ENCODE assay signal across 8 mouse cellular contexts in genomic region chr13:55494883-55495621, GRCm38 (mm10). TPM values are rescaled to one million over a fixed set of nuclear protein-coding genes. Genes with fewer than 3 reads are reported as not detected.
A peak's percentile ranks its signal among the peaks of the same experiment; 100 is the strongest.
DNase-seq lines count a peak whose midpoint lies in the region; ATAC-seq lines count a peak whose summit lies in the region.

No protein-coding gene starts in this region.

- H3K4me2 ChIP-seq in liver, embryonic 12.5 days: no peak overlapping the region
- no peak overlapping the region for H3K4me2 ChIP-seq in liver, embryonic 11.5 days
- peak overlapping the region; percentile 34 for H3K4me2 ChIP-seq in forebrain, embryonic 13.5 days
- 0 out of 2 replicates have a peak overlapping the region, but pooled peaks have one; percentile 1 for H3K4me2 ChIP-seq in hindbrain, embryonic 15.5 days

- H3K9me3 ChIP-seq in liver, embryonic 12.5 days (replicated peaks): no peaks in the 10 kb centered on the region
- H3K9me3 ChIP-seq in liver, embryonic 11.5 days (ENCODE audit: control insufficient read depth, low read length): no peaks in the 10 kb centered on the region
- H3K9me3 ChIP-seq in forebrain, embryonic 13.5 days (replicated peaks): no peaks in the 10 kb centered on the region
- no peaks in the 10 kb centered on the region for H3K9me3 ChIP-seq in hindbrain, embryonic 15.5 days

- peaks cover 18% of the 10 kb centered on the region for H3K36me3 ChIP-seq in liver, embryonic 12.5 days
- peaks cover 12% of the 10 kb centered on the region; the same call in 1 of the 2 replicates for H3K36me3 ChIP-seq in liver, embryonic 11.5 days (ENCODE audit: control insufficient read depth, insufficient read depth, low read length)
- H3K36me3 ChIP-seq in forebrain, embryonic 13.5 days (ENCODE audit: poor library complexity, severe bottlenecking): peaks cover 15% of the 10 kb centered on the region; the same call in 1 of the 2 replicates
- H3K36me3 ChIP-seq in hindbrain, embryonic 15.5 days: peaks cover 4% of the 10 kb centered on the region; the same call in 1 of the 2 replicates

- H3K27ac ChIP-seq in liver, embryonic 12.5 days: no peak overlapping the region
- no peak overlapping the region for H3K27ac ChIP-seq in liver, embryonic 11.5 days (ENCODE audit: low read depth, low read length)
- peak overlapping the region; percentile 74 for H3K27ac ChIP-seq in forebrain, embryonic 13.5 days
- no peak overlapping the region; the same call in 1 of the 2 replicates for H3K27ac ChIP-seq in hindbrain, embryonic 15.5 days (replicated peaks)

- peaks cover 60% of the 10 kb centered on the region for H3K27me3 ChIP-seq in liver, embryonic 12.5 days (replicated peaks)
- peaks cover 14% of the 10 kb centered on the region; the same call in 1 of the 2 replicates for H3K27me3 ChIP-seq in liver, embryonic 11.5 days (replicated peaks; ENCODE audit: control insufficient read depth, insufficient read depth, low read length)
- no peaks in the 10 kb centered on the region for H3K27me3 ChIP-seq in forebrain, embryonic 13.5 days
- no peaks in the 10 kb centered on the region for H3K27me3 ChIP-seq in hindbrain, embryonic 15.5 days

- H3K9ac ChIP-seq in liver, embryonic 12.5 days: no peak overlapping the region
- H3K9ac ChIP-seq in liver, embryonic 11.5 days (ENCODE audit: low read depth, low read length): no peak overlapping the region
- H3K9ac ChIP-seq in forebrain, embryonic 13.5 days: peak overlapping the region; percentile 43; the same call in 1 of the 2 replicates
- no peak overlapping the region for H3K9ac ChIP-seq in hindbrain, embryonic 15.5 days

- H3K4me3 ChIP-seq in liver, embryonic 12.5 days: no peak overlapping the region
- no peak overlapping the region for H3K4me3 ChIP-seq in liver, embryonic 11.5 days (ENCODE audit: low read depth, low read length)
- no peak overlapping the region for H3K4me3 ChIP-seq in forebrain, embryonic 13.5 days
- no peak overlapping the region for H3K4me3 ChIP-seq in hindbrain, embryonic 15.5 days

- ATAC-seq in liver, embryonic 12.5 days: peak; percentile 37; the same call in 1 of the 2 replicates
- no peak for ATAC-seq in liver, embryonic 11.5 days (replicated peaks; ENCODE audit: low FRiP score)
- peak; percentile 66 for ATAC-seq in forebrain, embryonic 13.5 days
- peak; percentile 43 for ATAC-seq in hindbrain, embryonic 15.5 days (ENCODE audit: low FRiP score, low read depth)

- peaks cover 11% of the 10 kb centered on the region for H3K4me1 ChIP-seq in liver, embryonic 12.5 days
- H3K4me1 ChIP-seq in liver, embryonic 11.5 days (replicated peaks; ENCODE audit: control insufficient read depth, insufficient read depth, low read length): 0 out of 2 replicates have a peak, but pooled peaks cover 2% of the 10 kb centered on the region
- H3K4me1 ChIP-seq in forebrain, embryonic 13.5 days: peaks cover 35% of the 10 kb centered on the region
- peaks cover 28% of the 10 kb centered on the region for H3K4me1 ChIP-seq in hindbrain, embryonic 15.5 days (replicated peaks)

- no peak for DNase-seq in liver, embryonic 11.5 days (ENCODE audit: low spot score)
- DNase-seq in lung, postnatal 14 days: peak; percentile 49
- no peak for DNase-seq in B cell, adult 2 months
- DNase-seq in frontal cortex, postnatal 10 days (ENCODE audit: low spot score in 2 of 2): no peak
- no peak for DNase-seq in right cerebral cortex, postnatal 25 days

- 9% methylated on average over 18 of the region's 18 CpGs for WGBS in liver, embryonic 12.5 days (ENCODE audit: insufficient replicate concordance)
- WGBS in liver, embryonic 11.5 days: 15% methylated on average over 18 of the region's 18 CpGs
- WGBS in forebrain, embryonic 13.5 days: 13% methylated on average over 18 of the region's 18 CpGs
- WGBS in hindbrain, embryonic 15.5 days: 20% methylated on average over 18 of the region's 18 CpGs

RNA-seq across cellular contexts. Expression of gene Dbn1, which starts 7.1 kb away (rescaled TPM):
- 24.2 and 27.0 TPM in 2 replicates for polyA plus RNA-seq in liver, embryonic 12.5 days (2016; fragmentation: Nextera tagmentation; extraction: Ambion mirVana)
- polyA plus RNA-seq in liver, embryonic 11.5 days (2014; fragmentation: Nextera tagmentation; extraction: Ambion mirVana): 64.9 and 69.0 TPM in 2 replicates
- polyA plus RNA-seq in forebrain, embryonic 13.5 days (2015; fragmentation: Nextera tagmentation; extraction: Ambion mirVana): 639 and 641 TPM in 2 replicates
- polyA plus RNA-seq in hindbrain, embryonic 15.5 days (2015; fragmentation: Nextera tagmentation; extraction: Ambion mirVana): 498 and 572 TPM in 2 replicates

RNA-seq across cellular contexts. Expression of gene Pdlim7, which starts 18.4 kb away (rescaled TPM):
- polyA plus RNA-seq in liver, embryonic 12.5 days (2016; fragmentation: Nextera tagmentation; extraction: Ambion mirVana): 44.3 and 45.2 TPM in 2 replicates
- 86.4 and 94.6 TPM in 2 replicates for polyA plus RNA-seq in liver, embryonic 11.5 days (2014; fragmentation: Nextera tagmentation; extraction: Ambion mirVana)
- polyA plus RNA-seq in forebrain, embryonic 13.5 days (2015; fragmentation: Nextera tagmentation; extraction: Ambion mirVana): 152 and 157 TPM in 2 replicates
- 158 and 171 TPM in 2 replicates for polyA plus RNA-seq in hindbrain, embryonic 15.5 days (2015; fragmentation: Nextera tagmentation; extraction: Ambion mirVana)

RNA-seq across cellular contexts. Expression of gene Prr7, which starts 31.0 kb away (rescaled TPM):
- polyA plus RNA-seq in liver, embryonic 12.5 days (2016; fragmentation: Nextera tagmentation; extraction: Ambion mirVana): not detected in 2 replicates
- 0.29 and 0.35 TPM in 2 replicates for polyA plus RNA-seq in liver, embryonic 11.5 days (2014; fragmentation: Nextera tagmentation; extraction: Ambion mirVana)
- 1.6 and 2.2 TPM in 2 replicates for polyA plus RNA-seq in forebrain, embryonic 13.5 days (2015; fragmentation: Nextera tagmentation; extraction: Ambion mirVana)
- polyA plus RNA-seq in hindbrain, embryonic 15.5 days (2015; fragmentation: Nextera tagmentation; extraction: Ambion mirVana): 4.6 and 5.1 TPM in 2 replicates

RNA-seq across cellular contexts. Expression of gene Dok3, which starts 34.0 kb away (rescaled TPM):
- polyA plus RNA-seq in liver, embryonic 12.5 days (2016; fragmentation: Nextera tagmentation; extraction: Ambion mirVana): 3.4 and 4.4 TPM in 2 replicates
- 4.3 and 6.0 TPM in 2 replicates for polyA plus RNA-seq in liver, embryonic 11.5 days (2014; fragmentation: Nextera tagmentation; extraction: Ambion mirVana)
- polyA plus RNA-seq in forebrain, embryonic 13.5 days (2015; fragmentation: Nextera tagmentation; extraction: Ambion mirVana): 2.1 and 3.7 TPM in 2 replicates
- 5.2 and 5.3 TPM in 2 replicates for polyA plus RNA-seq in hindbrain, embryonic 15.5 days (2015; fragmentation: Nextera tagmentation; extraction: Ambion mirVana)

RNA-seq across cellular contexts. Expression of gene Ddx41, which starts 41.4 kb away (rescaled TPM):
- polyA plus RNA-seq in liver, embryonic 12.5 days (2016; fragmentation: Nextera tagmentation; extraction: Ambion mirVana): 40.2 and 42.0 TPM in 2 replicates
- 62.9 and 64.6 TPM in 2 replicates for polyA plus RNA-seq in liver, embryonic 11.5 days (2014; fragmentation: Nextera tagmentation; extraction: Ambion mirVana)
- polyA plus RNA-seq in forebrain, embryonic 13.5 days (2015; fragmentation: Nextera tagmentation; extraction: Ambion mirVana): 67.3 and 72.1 TPM in 2 replicates
- polyA plus RNA-seq in hindbrain, embryonic 15.5 days (2015; fragmentation: Nextera tagmentation; extraction: Ambion mirVana): 54.5 and 58.8 TPM in 2 replicates

Comparison
In these comparisons a context has a peak if more than half of its experiments do, and no peak if none do; other contexts are left out.
1. H3K4me2 ChIP-seq: peak in forebrain, embryonic 13.5 days (single experiment) and hindbrain, embryonic 15.5 days (single experiment); none in liver, embryonic 12.5 days (single experiment) and liver, embryonic 11.5 days (single experiment).